Mouse (Mus musculus) thymus, postnatal 14 days (tissue): ENCODE measurements around the gene Clec2d.
"Not testable (repeated sequence)": the region's sequence is repeated elsewhere in the genome, so short reads cannot be mapped to it uniquely, and the experiment has no call there.

Source experiments
- DNase-seq: peaks from one replicate; pipeline ENCODE4 v3.0.0; 2021

The Clec2d gene

GRCm38 (mm10) chr6:129180403-129181169 is at the start of gene Clec2d:
Clec2d (plus strand) TSS chr6:129180615.
- peak; percentile 83 for DNase-seq

- DNase-seq = no peak
These were observed 47.6 kb upstream of the Clec2d start for GRCm38 (mm10) chr6:129132604-129133341.

DNA sequence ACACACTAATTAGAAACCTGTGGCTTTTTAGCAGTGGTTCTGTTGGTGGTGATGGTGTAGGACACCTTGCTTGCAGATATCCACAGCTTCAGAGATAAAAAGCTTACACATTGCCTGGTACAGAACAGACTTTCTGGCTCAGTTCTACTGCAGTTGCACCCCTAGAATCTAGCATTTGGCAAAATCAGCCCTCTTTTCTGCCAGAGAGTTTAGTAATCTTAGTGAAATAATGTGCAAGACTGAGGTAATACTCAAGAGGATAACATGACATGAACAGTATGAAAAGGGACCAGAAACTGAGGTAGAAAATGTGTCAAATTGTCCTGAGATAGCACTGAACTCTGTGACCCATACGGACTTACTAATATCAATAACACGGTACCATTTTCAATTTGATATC is 33.6 kb upstream of the Clec2d start:
- DNase-seq = no peak

DNA sequence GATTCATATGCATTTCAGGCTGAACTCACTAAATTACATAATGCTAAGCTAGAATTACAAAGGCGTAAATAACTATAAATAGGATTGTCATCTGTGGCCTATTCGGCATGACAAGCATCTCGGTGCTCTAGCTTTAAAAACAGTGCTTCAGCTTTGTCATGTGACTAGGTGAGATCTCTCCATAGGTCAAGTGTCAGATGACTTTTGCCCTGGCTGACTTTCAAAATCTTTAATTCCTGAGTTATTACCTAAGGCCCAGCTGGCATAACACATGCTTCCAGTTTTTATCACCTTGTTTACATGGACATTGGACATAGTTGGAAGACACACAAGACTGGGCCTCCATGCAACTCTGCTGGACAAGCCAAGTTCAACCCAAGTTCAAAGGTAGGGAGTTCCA is 20.3 kb upstream of the Clec2d start:
- DNase-seq = no peak

GRCm38 (mm10) chr6:129161136-129161535 is 19.3 kb upstream of the Clec2d start:
- no peak for DNase-seq

- DNase-seq = no peak
These were observed 18.5 kb upstream of the Clec2d start for GRCm38 (mm10) chr6:129161951-129162350.

DNA sequence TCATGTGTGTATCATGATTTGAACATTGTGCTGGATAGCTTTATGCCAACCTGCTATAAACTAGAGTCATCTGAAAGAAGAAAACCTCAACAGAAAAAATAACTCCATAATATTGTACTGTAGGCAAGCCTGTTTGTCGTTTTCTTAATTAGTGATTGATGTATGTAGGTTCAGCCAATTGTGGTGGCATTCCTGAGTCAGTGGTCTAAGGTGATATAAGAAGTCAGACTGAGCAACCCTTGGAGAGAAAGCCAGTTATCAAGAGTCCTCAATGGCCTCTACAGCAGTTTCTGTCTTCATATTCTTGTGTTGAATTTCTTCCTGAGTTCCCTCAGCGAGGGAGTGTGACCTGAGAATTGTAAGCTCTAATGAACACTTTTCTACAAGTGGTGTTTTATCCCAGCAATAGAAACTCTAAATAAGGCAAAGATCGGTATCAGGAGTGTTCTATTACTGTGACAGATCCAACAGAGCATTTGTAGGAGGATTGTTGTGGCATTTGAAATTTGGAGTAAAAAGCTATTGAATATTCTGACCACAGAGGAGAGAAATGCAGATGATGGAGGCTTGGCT is 17.7 kb upstream of the Clec2d start:
- no peak for DNase-seq

DNA sequence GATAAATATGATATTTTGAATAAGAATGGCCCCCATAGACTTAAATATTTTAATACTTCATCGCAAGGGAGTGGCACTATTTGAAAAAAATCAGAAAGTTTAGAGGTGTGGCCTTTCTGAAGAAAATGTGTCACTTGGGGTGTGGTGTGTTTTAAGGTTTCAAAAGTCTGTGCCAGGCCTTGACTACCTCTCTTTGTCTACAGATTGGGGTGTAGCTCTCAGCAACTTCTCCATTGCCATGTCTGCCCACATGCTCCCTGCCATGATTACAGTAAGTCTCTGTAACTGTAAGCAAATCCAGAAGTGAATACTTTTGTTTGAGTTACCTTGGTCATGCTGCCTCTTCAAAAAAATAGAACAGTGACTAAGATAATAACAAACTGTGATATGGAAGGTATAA is 16.8 kb upstream of the Clec2d start:
- DNase-seq = no peak

DNA sequence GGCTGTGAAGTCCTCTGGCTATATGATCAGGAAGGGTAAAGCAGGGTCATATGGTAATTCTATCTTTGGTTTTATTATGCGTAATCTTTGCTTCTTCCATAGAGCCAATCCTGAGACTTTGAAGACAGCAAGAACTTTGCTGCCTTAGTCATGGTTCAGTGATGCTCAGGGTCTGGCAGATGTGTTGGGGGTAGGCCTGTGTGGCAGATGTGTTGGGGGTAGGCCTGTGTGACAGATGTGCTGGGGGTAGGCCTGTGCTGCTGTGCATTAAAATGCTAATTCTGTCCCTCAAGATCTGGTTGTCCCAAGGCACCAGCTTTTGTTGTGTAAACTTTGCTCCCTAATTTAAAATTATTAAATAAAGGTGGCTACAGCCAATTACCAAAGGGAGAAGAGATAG is 9.5 kb upstream of the Clec2d start:
- no peak for DNase-seq

- DNase-seq = no peak
These were observed 8.7 kb upstream of the Clec2d start for GRCm38 (mm10) chr6:129171675-129172074.

DNA sequence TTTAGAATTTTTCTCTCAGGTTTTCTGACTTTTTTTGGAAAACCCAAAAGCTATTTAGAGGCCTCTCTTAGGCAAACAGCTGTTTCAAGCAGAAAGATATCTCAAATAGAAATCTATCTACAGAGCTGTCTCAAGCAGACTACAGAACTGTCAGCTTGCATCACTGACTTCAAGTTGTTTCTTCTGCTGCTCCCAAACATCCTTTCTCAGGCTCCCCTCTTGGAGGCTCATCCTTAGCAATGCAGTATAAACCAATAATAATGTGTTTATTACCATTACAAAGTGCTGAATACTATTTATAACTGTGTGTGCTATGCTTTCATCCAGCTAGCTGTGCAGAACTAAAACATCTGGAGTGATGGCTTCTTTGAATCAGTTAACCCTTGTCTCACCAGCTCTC is 5.6 kb upstream of the Clec2d start:
- no peak for DNase-seq

- DNase-seq = no peak
These were observed 4.8 kb upstream of the Clec2d start for GRCm38 (mm10) chr6:129175612-129176011.

GRCm38 (mm10) chr6:129176621-129177020 is 3.8 kb upstream of the Clec2d start:
- DNase-seq = no peak

DNA sequence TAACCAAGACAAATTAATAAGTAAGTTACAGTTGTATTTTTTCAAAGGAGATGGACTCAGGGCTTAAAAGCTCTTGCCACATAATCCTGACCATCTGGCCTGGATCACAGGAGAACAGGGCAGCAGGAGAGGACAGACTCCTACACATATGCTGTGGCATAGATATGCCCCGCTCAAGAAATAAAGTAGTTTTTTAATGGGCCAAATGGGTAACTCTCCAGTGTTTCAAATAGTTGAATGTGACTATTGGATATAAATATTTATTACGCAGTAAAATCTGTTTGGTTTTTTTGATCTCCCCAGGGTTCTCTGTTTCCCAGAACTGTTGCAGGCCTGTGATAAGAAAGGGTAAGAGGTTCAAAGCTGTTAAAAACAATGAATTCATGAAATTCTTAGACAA is 1.1 kb upstream of the Clec2d start:
- DNase-seq = no peak

- not testable (repeated sequence) for DNase-seq
These were observed 584 bp upstream of the Clec2d start for GRCm38 (mm10) chr6:129179831-129180230.

GRCm38 (mm10) chr6:129181249-129181648 is 834 bp downstream of the Clec2d start:
- no peak for DNase-seq

DNA sequence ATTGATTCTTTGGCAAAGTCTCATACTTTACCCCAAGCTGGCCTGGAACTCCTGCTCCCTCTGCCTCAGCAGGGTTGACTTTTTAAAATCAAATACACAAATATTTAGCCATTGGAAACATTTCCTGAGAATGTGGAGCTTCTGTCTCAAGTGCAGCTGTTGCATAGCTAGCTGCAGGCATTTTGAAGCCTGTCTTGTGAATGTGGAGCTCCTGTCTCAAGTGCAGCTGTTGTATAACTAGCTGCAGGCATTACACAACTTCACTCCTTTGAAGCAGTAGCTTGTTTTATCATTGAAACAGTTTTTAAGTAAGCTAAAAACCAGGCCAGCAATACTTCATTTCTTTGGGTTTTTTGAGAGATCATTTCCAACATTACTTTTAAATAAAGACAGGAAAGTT is 1.3 kb downstream of the Clec2d start:
- DNase-seq = peak; percentile 58

- DNase-seq = no peak
These were observed 2.1 kb downstream of the Clec2d start for GRCm38 (mm10) chr6:129182518-129182917.

GRCm38 (mm10) chr6:129184001-129184400 is 3.6 kb downstream of the Clec2d start:
- not testable (repeated sequence) for DNase-seq

DNA sequence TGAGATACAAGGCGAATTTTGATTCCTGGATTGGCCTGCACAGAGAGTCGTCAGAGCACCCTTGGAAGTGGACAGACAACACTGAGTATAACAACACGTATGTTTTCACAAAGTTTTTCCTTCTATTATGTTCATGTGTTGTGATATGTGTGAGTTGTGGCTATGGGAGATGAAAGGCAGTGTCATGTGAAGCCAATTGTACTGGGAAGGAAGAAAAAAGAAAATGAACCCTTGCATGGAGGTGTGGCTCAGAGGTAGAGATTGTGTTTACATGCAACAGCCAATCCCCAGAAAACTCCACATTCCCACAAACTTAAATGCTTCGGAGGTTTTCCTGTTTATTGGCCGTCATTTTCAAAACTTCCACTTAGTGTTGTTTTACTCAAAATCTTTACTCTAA is 4.4 kb downstream of the Clec2d start:
- DNase-seq = no peak

DNA sequence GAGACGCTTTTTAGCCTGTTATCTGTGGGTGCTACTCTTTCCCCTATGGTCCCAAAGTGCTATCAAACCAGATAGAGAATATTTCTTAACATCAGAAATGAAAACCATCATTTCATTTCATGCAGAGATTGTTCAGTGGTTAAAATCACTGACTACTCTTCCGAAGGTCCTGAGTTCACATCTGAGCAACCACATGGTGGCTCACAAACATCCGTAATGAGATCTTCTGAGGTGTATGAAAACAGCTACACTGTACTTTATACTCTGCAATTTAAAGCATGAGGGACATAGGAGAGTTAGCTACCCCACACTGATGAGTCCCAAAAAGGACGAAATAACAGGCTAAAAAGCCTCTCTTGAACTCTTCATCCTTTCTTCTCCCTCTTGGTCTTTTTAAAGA is 5.6 kb downstream of the Clec2d start:
- DNase-seq = no peak

DNA sequence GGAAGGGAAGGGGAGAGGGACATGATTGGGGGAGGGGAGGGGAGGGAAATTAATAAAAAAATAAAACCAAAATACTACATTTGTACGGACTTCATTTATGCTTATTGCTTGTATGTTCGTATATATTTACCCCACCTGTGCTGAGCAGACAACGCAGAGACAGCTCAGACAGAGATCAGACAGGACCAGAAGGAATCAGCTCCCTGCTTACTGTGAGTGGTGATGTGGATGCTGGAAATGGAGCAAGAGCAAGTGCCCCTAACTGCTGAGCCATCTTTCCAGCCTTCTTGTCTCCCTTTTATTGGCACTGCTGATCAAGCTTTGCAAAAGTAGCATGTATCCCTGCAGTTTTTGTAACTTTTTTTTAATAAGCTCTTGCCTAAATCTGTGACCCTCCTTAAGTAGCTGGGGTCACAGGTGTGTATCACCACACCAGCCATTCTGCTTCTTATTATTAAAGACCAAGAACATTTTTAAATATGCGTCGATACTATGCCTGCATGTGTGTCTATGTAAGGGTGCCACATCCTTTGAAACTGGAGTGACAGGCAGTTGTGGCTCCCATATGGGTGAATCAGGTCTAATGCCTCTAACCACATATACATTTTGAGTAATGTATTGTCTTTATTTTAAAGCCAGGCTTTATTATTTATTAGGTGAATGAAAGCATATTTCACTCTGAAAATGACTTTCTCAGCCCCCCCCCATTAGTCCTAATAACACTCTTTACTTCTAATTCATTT is 6.2 kb downstream of the Clec2d start:
- DNase-seq = no peak

DNA sequence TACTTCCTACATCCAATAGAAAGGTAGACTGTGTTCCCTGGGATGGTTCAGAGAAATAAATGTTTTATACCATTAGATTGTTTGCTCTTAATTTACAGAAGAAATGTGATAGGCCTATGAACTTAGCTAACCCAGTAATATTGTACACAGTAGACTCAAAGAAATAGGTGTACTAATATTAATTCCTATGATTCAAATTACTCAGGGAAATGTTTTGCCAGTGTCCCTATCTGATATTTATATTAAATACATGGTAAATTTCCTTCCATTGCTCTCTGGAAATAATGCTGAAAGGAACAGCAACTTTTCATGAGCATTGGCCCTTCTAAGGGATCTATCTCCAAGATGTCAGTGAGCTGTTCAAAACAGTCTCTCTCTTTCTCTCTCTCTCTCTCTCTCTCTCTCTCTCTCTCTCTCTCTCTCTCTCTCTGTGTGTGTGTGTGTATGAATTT is 6.8 kb downstream of the Clec2d start:
- no peak for DNase-seq
